Mouse (Mus musculus) urinary bladder, postnatal 36 days (tissue): ENCODE data around the gene Mbnl1.

Experiments used
- DNase-seq, 2 experiments: peaks; one replicate each; pipeline ENCODE4 v3.0.0; 2022; ENCODE audit warnings: low spot score in 2 of 2, mixed read lengths in 1 of 2

The Mbnl1 gene

GRCm38 (mm10) chr3:60608952-60609403, 136.3 kb downstream of the Mbnl1 start:
- DNase-seq, result no peak

- DNase-seq, result peak in 1 of 2 experiments; percentile 37
Observed at GRCm38 (mm10) chr3:60611839-60612238, 139.2 kb downstream of the Mbnl1 start.

GRCm38 (mm10) chr3:60613121-60613520, 140.5 kb downstream of the Mbnl1 start:
- no peak for DNase-seq

DNA sequence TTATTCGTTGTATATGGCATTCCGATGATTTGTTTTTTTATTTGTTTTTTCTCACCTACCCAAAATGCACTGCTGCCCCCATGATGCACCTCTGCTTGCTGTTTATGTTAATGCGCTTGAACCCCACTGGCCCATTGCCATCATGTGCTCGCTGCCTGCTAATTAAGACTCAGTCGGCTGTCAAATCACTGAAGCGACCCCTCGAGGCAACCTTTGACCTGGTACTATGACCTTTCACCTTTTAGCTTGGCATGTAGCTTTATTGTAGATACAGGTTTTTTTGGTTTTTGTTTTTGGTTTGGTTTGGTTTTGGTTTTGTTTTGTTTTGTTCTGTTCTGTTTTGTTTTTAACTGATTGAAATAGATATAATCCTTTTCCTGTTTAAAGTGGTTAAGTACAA, 141.9 kb downstream of the Mbnl1 start:
- DNase-seq, result no peak

- no peak for DNase-seq
Observed at GRCm38 (mm10) chr3:60615057-60615606, 142.5 kb downstream of the Mbnl1 start.

GRCm38 (mm10) chr3:60615615-60616014, 143.0 kb downstream of the Mbnl1 start:
- no peak for DNase-seq

DNA sequence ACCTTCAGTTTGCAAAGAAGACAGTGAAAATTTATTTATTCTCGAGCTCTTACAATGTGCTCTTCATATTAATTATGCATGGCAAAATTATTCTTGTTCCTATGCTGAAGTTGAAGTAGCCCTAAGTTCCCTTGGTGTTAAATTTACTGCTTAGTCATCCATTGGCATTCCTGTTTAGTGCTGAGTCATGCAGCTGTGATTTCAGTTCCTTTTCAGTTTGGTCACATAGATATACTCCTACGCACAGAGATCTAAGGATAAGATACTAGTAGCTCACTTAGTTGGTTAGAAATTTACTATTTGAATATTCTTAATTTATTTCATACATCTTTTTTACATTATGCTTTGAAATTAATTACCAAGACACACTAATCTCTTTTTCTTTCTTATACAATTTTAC, 143.5 kb downstream of the Mbnl1 start:
- no peak for DNase-seq

GRCm38 (mm10) chr3:60617643-60618042, 145.0 kb downstream of the Mbnl1 start:
- DNase-seq, result peak; percentile 30 to 43

- DNase-seq, result no peak
Observed at GRCm38 (mm10) chr3:60620236-60620635, 147.6 kb downstream of the Mbnl1 start.

DNA sequence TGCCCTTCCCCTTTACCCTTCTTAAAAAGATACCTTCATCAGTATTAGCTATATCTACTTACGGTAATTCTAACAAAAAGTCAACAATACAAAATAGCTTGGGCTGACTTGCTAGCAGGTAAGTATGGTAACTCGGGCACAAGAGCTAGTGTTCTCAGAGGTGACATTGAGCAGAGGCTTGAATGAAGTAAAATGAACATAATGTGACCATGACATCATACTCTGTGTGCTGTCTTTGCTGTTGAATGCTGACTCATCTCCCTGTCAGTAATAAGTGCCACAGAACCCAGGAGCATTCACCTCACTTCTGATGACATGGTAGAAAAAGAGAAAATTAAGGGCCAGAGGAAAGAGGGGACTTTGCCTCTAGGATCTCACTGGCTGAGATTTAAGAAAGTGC, 158.6 kb downstream of the Mbnl1 start:
- no peak for DNase-seq

DNA sequence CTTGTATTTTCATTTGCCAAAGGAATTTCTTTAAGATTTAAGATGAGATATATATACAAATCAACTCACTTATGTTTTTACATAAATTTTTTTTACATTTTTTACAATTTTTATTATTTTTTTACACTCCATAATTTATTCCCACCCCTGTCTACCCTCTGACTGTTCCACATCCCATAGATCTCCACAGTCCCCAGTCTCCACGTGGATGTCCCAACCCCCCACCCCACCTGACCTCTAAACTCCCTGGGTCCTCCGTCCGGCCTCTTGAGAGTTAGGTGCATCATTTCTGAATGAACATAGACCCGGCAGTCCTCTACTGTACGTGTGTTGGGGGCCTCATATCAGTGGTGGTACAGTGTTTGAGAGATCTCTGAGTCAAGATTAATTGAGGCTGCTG, 159.1 kb downstream of the Mbnl1 start:
- no peak for DNase-seq

DNA sequence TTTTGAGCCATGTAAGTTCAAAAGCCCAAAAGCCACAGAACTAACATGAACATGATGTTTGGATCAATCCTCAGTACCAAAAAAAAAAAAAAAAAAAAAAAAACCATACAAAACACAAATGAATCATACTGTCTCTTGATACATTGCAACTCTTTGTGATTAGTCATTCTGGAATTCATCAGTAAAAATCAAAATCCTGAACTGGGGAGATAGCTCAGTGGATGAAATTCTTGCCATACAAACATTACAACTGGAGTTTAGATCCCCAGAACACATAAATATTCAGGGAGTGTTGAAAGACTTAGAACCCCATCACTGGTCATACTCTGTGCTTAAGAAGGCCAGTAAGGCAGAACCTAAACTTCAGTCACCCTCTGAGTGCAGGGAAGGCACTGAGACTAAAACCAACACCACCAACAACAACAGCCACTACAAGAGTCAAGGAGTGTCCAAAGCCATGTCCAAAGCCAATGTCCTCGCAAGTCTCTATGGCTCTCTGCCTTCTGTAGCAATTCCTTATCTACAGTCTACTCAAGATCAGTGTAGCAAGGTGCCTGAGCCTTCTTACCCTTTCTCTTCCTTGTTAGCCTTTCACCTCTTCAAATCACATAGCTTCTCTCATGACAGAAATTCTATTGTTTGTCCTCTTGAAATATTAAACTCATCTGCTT, 160.3 kb downstream of the Mbnl1 start:
- no peak for DNase-seq

DNA sequence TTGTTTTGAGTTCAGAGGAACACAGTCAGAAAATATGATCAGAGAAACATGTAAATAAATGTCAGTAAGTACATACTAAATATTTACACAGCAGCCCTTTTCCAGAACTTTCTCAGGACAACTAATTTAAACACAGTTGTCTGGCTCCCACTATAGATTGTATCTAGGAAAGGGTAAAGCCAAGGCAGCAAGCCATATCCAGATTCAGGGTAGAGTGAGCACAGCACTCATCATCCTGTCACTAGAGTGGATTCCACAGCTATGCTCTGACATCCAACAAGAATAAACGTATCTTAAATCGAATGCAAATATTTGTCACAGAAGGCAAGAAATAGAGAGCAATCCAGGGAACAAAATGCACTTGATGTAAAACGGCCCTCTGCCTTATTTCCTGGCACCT, 165.9 kb downstream of the Mbnl1 start:
- no peak for DNase-seq

DNA sequence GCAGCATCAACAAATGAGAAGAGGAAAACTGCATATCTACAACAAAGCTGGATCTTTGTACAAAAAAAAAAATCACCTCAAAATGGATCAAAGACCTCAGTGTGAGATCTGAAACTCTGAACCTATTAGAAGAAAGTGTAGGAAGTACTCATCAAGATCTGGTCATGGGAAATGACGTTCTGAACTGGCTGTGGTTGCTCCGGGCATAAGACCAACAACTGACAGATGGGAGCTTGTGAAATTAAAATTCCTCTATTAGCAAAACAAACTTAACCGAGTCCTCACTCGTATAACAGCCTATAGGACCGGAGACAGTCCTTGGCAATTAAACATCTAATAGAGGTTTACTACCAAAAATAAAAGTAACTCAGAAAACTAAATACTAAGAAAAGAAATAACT, 166.5 kb downstream of the Mbnl1 start:
- no peak for DNase-seq

DNA sequence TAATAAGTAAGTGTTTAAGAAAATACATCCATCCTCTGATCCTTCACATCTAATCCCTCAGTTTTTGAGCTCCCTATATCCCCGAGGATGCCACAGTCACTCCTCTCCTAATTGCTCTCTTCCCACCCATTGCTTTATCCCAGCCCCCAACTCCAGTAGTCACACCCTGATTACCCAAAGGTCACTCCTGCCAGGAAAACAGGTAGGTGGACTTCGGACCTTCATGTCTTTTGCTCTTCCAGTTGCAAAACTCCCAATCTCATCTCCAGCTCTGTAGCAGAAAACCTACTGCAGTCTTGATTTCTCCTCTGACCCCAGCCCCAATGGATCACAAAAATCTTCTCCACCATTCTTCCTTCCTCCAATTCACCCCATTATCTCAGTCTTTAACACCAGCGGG, 169.6 kb downstream of the Mbnl1 start:
- no peak for DNase-seq

- DNase-seq, result no peak
Observed at GRCm38 (mm10) chr3:60645531-60645930, 172.9 kb downstream of the Mbnl1 start.

DNA sequence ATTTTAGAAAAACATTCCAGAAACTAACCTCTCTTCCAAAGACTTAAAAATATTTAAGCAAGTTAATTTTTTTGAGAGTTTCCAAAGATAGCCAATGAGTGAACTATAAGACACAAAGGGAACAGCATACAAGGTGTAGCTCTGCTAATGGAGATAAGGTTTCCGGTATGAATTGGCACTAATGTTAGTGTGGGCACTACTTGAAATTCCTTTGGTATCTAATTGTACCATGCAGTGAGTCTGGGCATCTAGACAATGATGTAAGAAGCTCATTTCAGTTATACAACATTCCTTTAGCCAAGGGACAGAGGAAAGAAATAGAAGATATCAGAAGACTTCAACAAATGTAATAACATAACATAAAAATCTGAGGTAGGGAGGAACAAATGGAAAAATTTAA, 175.7 kb downstream of the Mbnl1 start:
- DNase-seq, result no peak

DNA sequence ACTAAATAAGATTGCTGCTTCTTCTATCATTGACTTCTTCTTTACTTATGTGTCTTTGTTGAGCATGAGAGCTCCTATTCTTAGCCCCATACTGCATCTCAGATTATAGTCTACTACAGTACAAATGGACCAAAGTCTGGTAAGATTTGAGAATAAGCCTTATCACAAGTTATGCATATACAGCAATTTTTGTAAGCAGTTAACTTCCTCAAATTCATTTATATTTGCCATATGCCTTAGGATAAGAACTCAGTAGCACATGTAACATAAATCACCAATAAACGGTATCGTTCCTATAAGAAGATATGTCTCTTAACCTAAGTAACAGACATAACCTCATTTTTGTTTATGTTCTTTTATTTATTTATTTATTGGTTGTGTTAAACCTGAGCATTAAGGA, 188.1 kb downstream of the Mbnl1 start:
- DNase-seq, result no peak
